Mouse (Mus musculus): ENCODE measurements at regions not wholly inside any gene's neighbourhood (a gene's known extent, or its start where the extent isn't known, plus 50 kb on each side); places are given as distances from the start of the nearest gene placed in this dataset.

GRCm38 (mm10) chr12:107198389-107199018 lies 289.9 kb upstream of the 3110018I06Rik start:
- TF ChIP-seq CTCF (IDR thresholded peaks at IDR 0.05; ENCODE audit: control insufficient read depth, insufficient read depth, insufficient replicate concordance, low read depth, low read length): no peak
- no peak for TF ChIP-seq POLR2A (IDR thresholded peaks at IDR 0.05; ENCODE audit: control insufficient read depth, low read depth, low read length)

All from testis, adult 2 months (tissue).